Mouse (Mus musculus): ENCODE measurements around the gene Snn. TPM values are rescaled to one million over a fixed set of nuclear protein-coding genes. Genes with fewer than 3 reads are reported as not detected.

The Snn gene
- polyA plus RNA-seq, 1 experiment from 2014 or later: 44.7 TPM

DNA sequence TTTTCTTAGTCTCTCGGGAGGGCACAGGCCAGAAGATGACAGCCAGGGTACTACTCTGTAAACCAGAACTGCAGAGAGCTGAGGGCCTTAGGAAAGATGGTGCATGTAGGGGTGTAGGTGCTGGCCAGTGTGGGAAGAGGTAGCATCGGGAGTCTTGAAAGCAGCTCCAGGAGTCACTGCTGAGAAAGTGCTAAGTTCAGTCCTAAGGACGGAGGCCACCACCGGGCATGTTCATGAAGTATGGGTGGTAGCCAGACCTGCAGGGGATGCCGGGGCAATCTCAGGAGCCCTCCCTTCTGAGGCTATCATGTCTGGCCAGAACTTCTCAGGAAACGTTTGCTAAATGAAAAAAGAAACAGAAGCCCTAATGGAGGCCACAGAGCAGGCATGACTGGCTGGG, 8.5 kb downstream of the Snn start:
- Histone ChIP-seq H3K27me3 (ENCODE audit: control insufficient read depth, insufficient read depth, low read length) (no peaks in the 10 kb centered on the region), H3K27ac (ENCODE audit: low read depth, low read length) (peak overlapping the region; percentile 4; the same call in 1 of the 2 replicates), H3K36me3 (ENCODE audit: control insufficient read depth, insufficient read depth, low read length) (peaks cover 18% of the 10 kb centered on the region; the same call in 1 of the 2 replicates), H3K9ac (ENCODE audit: low read depth, low read length) (no peak overlapping the region), H3K4me2 (peak overlapping the region; percentile 23), H3K4me1 (ENCODE audit: control insufficient read depth, insufficient read depth, low read length) (peaks cover 30% of the 10 kb centered on the region), H3K9me3 (replicated peaks; ENCODE audit: control insufficient read depth, low read length) (no peaks in the 10 kb centered on the region), H3K4me3 (ENCODE audit: low read depth, low read length) (no peak overlapping the region)
- ATAC-seq (replicated peaks; ENCODE audit: insufficient number of reproducible peaks, low FRiP score, low TSS enrichment): no peak
- 57% methylated on average over 6 of the region's 6 CpGs for WGBS (ENCODE audit: insufficient replicate concordance)

GRCm38 (mm10) chr16:11069710-11070420, 9.1 kb downstream of the Snn start:
- H3K36me3 ChIP-seq (ENCODE audit: control insufficient read depth, insufficient read depth, low read length): peaks cover 20% of the 10 kb centered on the region; the same call in 1 of the 2 replicates
- no peak for ATAC-seq (replicated peaks; ENCODE audit: insufficient number of reproducible peaks, low FRiP score, low TSS enrichment)
- H3K9me3 ChIP-seq (replicated peaks; ENCODE audit: control insufficient read depth, low read length): no peaks in the 10 kb centered on the region
- H3K4me2 ChIP-seq: peak overlapping the region; percentile 23
- no peaks in the 10 kb centered on the region for H3K27me3 ChIP-seq (ENCODE audit: control insufficient read depth, insufficient read depth, low read length)
- H3K4me3 ChIP-seq (ENCODE audit: low read depth, low read length): no peak overlapping the region
- 67% methylated on average over 7 of the region's 7 CpGs for WGBS (ENCODE audit: insufficient replicate concordance)
- H3K27ac ChIP-seq (ENCODE audit: low read depth, low read length): peak overlapping the region; percentile 29
- peaks cover 26% of the 10 kb centered on the region for H3K4me1 ChIP-seq (ENCODE audit: control insufficient read depth, insufficient read depth, low read length)
- H3K9ac ChIP-seq (ENCODE audit: low read depth, low read length): no peak overlapping the region

DNA sequence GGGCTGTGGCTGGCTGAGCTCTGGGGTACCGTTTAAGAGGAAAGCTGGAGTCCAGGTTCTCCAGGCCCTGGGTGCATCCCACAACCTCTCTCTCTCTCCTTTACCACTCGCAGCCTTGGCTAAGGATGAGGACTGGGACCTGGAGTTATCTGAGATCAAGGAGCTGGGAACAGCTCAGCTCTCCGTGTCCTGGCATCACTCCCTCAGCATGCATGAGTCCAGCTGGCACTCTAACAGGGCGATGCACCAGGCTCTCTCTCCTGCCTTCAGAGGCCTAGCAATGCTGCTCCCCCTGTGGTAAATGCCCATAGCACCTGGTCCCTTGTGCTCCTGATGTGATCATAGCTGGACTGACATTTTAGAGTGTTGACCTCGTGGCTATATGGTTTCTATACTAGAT, 10.4 kb downstream of the Snn start:
- H3K36me3 ChIP-seq (ENCODE audit: control insufficient read depth, insufficient read depth, low read length): peaks cover 26% of the 10 kb centered on the region
- H3K4me3 ChIP-seq (ENCODE audit: low read depth, low read length): no peak overlapping the region
- H3K4me1 ChIP-seq (ENCODE audit: control insufficient read depth, insufficient read depth, low read length): peaks cover 19% of the 10 kb centered on the region
- no peak for ATAC-seq (replicated peaks; ENCODE audit: insufficient number of reproducible peaks, low FRiP score, low TSS enrichment)
- H3K27me3 ChIP-seq (ENCODE audit: control insufficient read depth, insufficient read depth, low read length): no peaks in the 10 kb centered on the region
- H3K27ac ChIP-seq (ENCODE audit: low read depth, low read length): no peak overlapping the region
- H3K9me3 ChIP-seq (replicated peaks; ENCODE audit: control insufficient read depth, low read length): no peaks in the 10 kb centered on the region
- H3K9ac ChIP-seq (ENCODE audit: low read depth, low read length): no peak overlapping the region
- WGBS (ENCODE audit: insufficient replicate concordance): 72% methylated on average over 5 of the region's 5 CpGs
- H3K4me2 ChIP-seq: no peak overlapping the region

DNA sequence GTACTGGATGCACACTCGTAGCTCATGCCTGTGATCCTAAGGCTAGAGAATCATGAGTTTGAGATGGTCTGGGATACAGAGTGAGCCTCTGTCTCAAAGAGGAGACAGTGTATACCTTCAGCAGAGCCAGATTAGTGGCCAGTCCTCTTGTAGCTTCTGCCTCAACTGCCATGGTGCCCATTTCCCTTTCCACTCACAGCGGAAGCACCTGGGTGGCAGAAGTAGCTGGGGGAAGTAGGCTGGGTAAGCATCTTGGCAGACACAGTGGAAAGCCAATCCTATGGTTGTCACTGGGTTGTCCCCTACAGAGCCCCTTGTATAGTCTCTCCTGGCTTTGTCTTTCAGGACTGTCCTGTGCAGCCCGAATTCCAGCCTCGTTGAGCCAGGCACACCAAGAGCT, 11.1 kb downstream of the Snn start:
- no peaks in the 10 kb centered on the region for H3K9me3 ChIP-seq (replicated peaks; ENCODE audit: control insufficient read depth, low read length)
- no peak for ATAC-seq (replicated peaks; ENCODE audit: insufficient number of reproducible peaks, low FRiP score, low TSS enrichment)
- H3K4me1 ChIP-seq (ENCODE audit: control insufficient read depth, insufficient read depth, low read length): peaks cover 19% of the 10 kb centered on the region
- H3K27ac ChIP-seq (ENCODE audit: low read depth, low read length): no peak overlapping the region
- 86% methylated on average over 4 of the region's 4 CpGs for WGBS (ENCODE audit: insufficient replicate concordance)
- no peak overlapping the region for H3K9ac ChIP-seq (ENCODE audit: low read depth, low read length)
- H3K36me3 ChIP-seq (ENCODE audit: control insufficient read depth, insufficient read depth, low read length): peaks cover 26% of the 10 kb centered on the region
- no peaks in the 10 kb centered on the region for H3K27me3 ChIP-seq (ENCODE audit: control insufficient read depth, insufficient read depth, low read length)
- H3K4me3 ChIP-seq (ENCODE audit: low read depth, low read length): no peak overlapping the region
- H3K4me2 ChIP-seq: no peak overlapping the region

- WGBS (ENCODE audit: insufficient replicate concordance): 74% methylated on average over 8 of the region's 8 CpGs
- no peaks in the 10 kb centered on the region for H3K27me3 ChIP-seq (ENCODE audit: control insufficient read depth, insufficient read depth, low read length)
- no peak overlapping the region for H3K9ac ChIP-seq (ENCODE audit: low read depth, low read length)
- H3K4me2 ChIP-seq: no peak overlapping the region
- no peak for ATAC-seq (replicated peaks; ENCODE audit: insufficient number of reproducible peaks, low FRiP score, low TSS enrichment)
- peaks cover 17% of the 10 kb centered on the region for H3K4me1 ChIP-seq (ENCODE audit: control insufficient read depth, insufficient read depth, low read length)
- no peaks in the 10 kb centered on the region for H3K9me3 ChIP-seq (replicated peaks; ENCODE audit: control insufficient read depth, low read length)
- H3K4me3 ChIP-seq (ENCODE audit: low read depth, low read length): no peak overlapping the region
- peaks cover 26% of the 10 kb centered on the region for H3K36me3 ChIP-seq (ENCODE audit: control insufficient read depth, insufficient read depth, low read length)
- H3K27ac ChIP-seq (ENCODE audit: low read depth, low read length): no peak overlapping the region
These were observed 11.7 kb downstream of the Snn start for GRCm38 (mm10) chr16:11072454-11072853.

DNA sequence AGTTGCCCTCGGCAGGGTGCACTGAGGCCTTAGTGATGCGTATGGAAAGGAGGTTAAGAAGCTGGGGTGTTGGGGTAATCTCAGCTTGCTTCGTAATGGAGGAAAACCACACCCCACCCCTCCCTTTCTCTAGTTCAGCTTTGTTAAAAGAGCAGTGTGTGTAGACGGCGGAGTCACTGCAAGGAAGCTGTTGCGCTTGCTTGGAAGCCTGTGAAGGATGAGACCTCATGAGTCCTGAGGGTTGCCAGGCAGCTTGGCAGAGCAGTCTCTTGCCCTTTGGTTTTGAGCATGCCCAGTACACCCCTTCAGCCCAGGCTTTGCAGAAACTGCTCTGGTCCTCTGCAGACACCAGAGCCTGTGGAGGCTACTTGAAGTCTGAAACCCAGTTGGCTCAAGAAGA, 12.3 kb downstream of the Snn start:
- WGBS (ENCODE audit: insufficient replicate concordance): 76% methylated on average over 6 of the region's 6 CpGs
- H3K27ac ChIP-seq (ENCODE audit: low read depth, low read length): no peak overlapping the region
- peaks cover 11% of the 10 kb centered on the region for H3K4me1 ChIP-seq (ENCODE audit: control insufficient read depth, insufficient read depth, low read length)
- H3K9ac ChIP-seq (ENCODE audit: low read depth, low read length): no peak overlapping the region
- ATAC-seq (replicated peaks; ENCODE audit: insufficient number of reproducible peaks, low FRiP score, low TSS enrichment): no peak
- H3K4me3 ChIP-seq (ENCODE audit: low read depth, low read length): no peak overlapping the region
- no peaks in the 10 kb centered on the region for H3K27me3 ChIP-seq (ENCODE audit: control insufficient read depth, insufficient read depth, low read length)
- peaks cover 26% of the 10 kb centered on the region for H3K36me3 ChIP-seq (ENCODE audit: control insufficient read depth, insufficient read depth, low read length)
- no peak overlapping the region for H3K4me2 ChIP-seq
- no peaks in the 10 kb centered on the region for H3K9me3 ChIP-seq (replicated peaks; ENCODE audit: control insufficient read depth, low read length)

GRCm38 (mm10) chr16:11077601-11078201, 17.0 kb downstream of the Snn start:
- H3K4me3 ChIP-seq (ENCODE audit: low read depth, low read length): no peak overlapping the region
- no peak overlapping the region for H3K4me2 ChIP-seq
- peaks cover 5% of the 10 kb centered on the region; the same call in 1 of the 2 replicates for H3K4me1 ChIP-seq (ENCODE audit: control insufficient read depth, insufficient read depth, low read length)
- peaks cover 38% of the 10 kb centered on the region for H3K36me3 ChIP-seq (ENCODE audit: control insufficient read depth, insufficient read depth, low read length)
- ATAC-seq (replicated peaks; ENCODE audit: insufficient number of reproducible peaks, low FRiP score, low TSS enrichment): no peak
- no peaks in the 10 kb centered on the region for H3K9me3 ChIP-seq (replicated peaks; ENCODE audit: control insufficient read depth, low read length)
- 91% methylated on average over 9 of the region's 9 CpGs for WGBS (ENCODE audit: insufficient replicate concordance)
- no peaks in the 10 kb centered on the region for H3K27me3 ChIP-seq (ENCODE audit: control insufficient read depth, insufficient read depth, low read length)
- H3K9ac ChIP-seq (ENCODE audit: low read depth, low read length): no peak overlapping the region
- no peak overlapping the region for H3K27ac ChIP-seq (ENCODE audit: low read depth, low read length)

DNA sequence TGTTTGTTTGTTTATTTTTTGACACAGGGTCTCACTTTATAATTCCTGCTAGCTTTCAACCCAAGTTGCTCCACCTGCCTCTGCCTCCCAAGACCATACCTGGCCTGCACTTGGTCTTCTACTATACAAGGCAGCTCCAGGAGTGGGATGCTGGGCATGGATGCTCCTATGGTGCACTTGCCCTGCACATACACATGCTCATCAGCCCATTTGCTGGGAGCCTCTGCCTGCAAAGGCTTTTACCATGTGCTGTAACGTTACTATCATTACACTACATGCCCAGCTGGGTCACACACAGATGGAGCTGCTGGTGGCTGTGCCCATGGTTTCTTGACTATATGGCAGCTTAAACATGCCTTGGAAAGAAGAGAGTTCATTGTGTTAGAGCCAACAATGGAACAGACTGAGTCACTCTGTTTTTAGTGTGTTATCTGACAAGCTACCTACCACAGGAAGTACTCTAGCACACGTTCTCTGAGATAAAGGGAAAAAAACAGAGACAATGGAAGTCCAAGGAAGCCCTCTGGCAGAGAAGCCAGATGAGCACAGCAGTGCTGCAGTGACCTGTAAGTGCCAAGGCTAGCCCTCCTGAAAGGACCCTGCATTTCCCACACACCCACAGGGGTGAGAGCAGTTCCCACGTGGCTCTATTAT, 17.6 kb downstream of the Snn start:
- H3K9me3 ChIP-seq (replicated peaks; ENCODE audit: control insufficient read depth, low read length): no peaks in the 10 kb centered on the region
- H3K4me3 ChIP-seq (ENCODE audit: low read depth, low read length): no peak overlapping the region
- peaks cover 42% of the 10 kb centered on the region for H3K36me3 ChIP-seq (ENCODE audit: control insufficient read depth, insufficient read depth, low read length)
- H3K27me3 ChIP-seq (ENCODE audit: control insufficient read depth, insufficient read depth, low read length): no peaks in the 10 kb centered on the region
- H3K9ac ChIP-seq (ENCODE audit: low read depth, low read length): no peak overlapping the region
- no peak overlapping the region for H3K4me2 ChIP-seq
- H3K4me1 ChIP-seq (ENCODE audit: control insufficient read depth, insufficient read depth, low read length): peaks cover 5% of the 10 kb centered on the region; the same call in 1 of the 2 replicates
- WGBS (ENCODE audit: insufficient replicate concordance): 55% methylated on average over 3 of the region's 3 CpGs
- no peak for ATAC-seq (replicated peaks; ENCODE audit: insufficient number of reproducible peaks, low FRiP score, low TSS enrichment)
- no peak overlapping the region for H3K27ac ChIP-seq (ENCODE audit: low read depth, low read length)

Measured in heart, embryonic 11.5 days (tissue).